10 mouse cellular contexts compared by ENCODE assay signal in genomic region chr10:33735251-33735650, GRCm38 (mm10). TPM values are rescaled to one million over a fixed set of nuclear protein-coding genes. Genes with fewer than 3 reads are reported as not detected.
DNase-seq lines count a peak whose midpoint lies in the region; ATAC-seq lines count a peak whose summit lies in the region.
"Not testable (repeated sequence)": the region's sequence is repeated elsewhere in the genome, so short reads cannot be mapped to it uniquely, and the experiment has no call there.
"Had no signal": no experiment of that assay in that cellular context is flagged by ENCODE, and none has a peak within 500 bp of the region (broad histone marks: within the 10 kb centered on the region; RNA-seq: fewer than 3 reads in every experiment).

No protein-coding gene starts in this region.

- not testable (repeated sequence) for ATAC-seq in intestine, embryonic 14.5 days (replicated peaks; ENCODE audit: low FRiP score, low TSS enrichment, low read depth); midbrain, embryonic 11.5 days (ENCODE audit: low FRiP score)

- not testable (repeated sequence) for H3K9me3 ChIP-seq in intestine, embryonic 14.5 days (ENCODE audit: control insufficient read depth, low read length); midbrain, embryonic 11.5 days (ENCODE audit: control insufficient read depth, low read length)

- not testable (repeated sequence) for H3K36me3 ChIP-seq in intestine, embryonic 14.5 days (ENCODE audit: control insufficient read depth, insufficient read depth, low read length); midbrain, embryonic 11.5 days (ENCODE audit: control insufficient read depth, insufficient read depth, low read length)

- H3K27me3 ChIP-seq in intestine, embryonic 14.5 days (replicated peaks; ENCODE audit: control insufficient read depth, insufficient read depth, low read length); midbrain, embryonic 11.5 days (ENCODE audit: control insufficient read depth, insufficient read depth, low read length): not testable (repeated sequence)

- H3K27ac ChIP-seq in intestine, embryonic 14.5 days (ENCODE audit: low read depth); midbrain, embryonic 11.5 days (ENCODE audit: low read depth, low read length): not testable (repeated sequence)

- H3K4me2 ChIP-seq in intestine, embryonic 14.5 days (ENCODE audit: low read length); midbrain, embryonic 11.5 days: not testable (repeated sequence)

- WGBS in intestine, embryonic 14.5 days: 95% methylated on average over 7 of the region's 7 CpGs
- 90% methylated on average over 7 of the region's 7 CpGs for WGBS in midbrain, embryonic 11.5 days

- peak; percentile 51 for DNase-seq in heart, adult 11 months
- peak; percentile 28 for DNase-seq in intestine, embryonic 14.5 days (ENCODE audit: low spot score)
- peak; percentile 72 for DNase-seq in midbrain, embryonic 11.5 days (ENCODE audit: low spot score, missing footprints)

- not testable (repeated sequence) for H3K9ac ChIP-seq in intestine, embryonic 14.5 days (ENCODE audit: low read length); midbrain, embryonic 11.5 days (ENCODE audit: low read length)

- not testable (repeated sequence) for H3K4me1 ChIP-seq in intestine, embryonic 14.5 days (replicated peaks; ENCODE audit: control insufficient read depth, insufficient read depth, low read length); midbrain, embryonic 11.5 days (ENCODE audit: control insufficient read depth, insufficient read depth, low read length)

- not testable (repeated sequence) for H3K4me3 ChIP-seq in intestine, embryonic 14.5 days (ENCODE audit: low read depth, low read length); midbrain, embryonic 11.5 days (ENCODE audit: low read depth, low read length)

RNA-seq across cellular contexts. Expression of gene Sult3a2, which starts 51.3 kb away (rescaled TPM):
- polyA plus RNA-seq in intestine, embryonic 14.5 days (2014; fragmentation: Nextera tagmentation; extraction: Ambion mirVana): not detected in 2 replicates
- not detected in 2 replicates for polyA plus RNA-seq in midbrain, embryonic 11.5 days (2014; fragmentation: Nextera tagmentation; extraction: Ambion mirVana)
- polyA plus RNA-seq: activated CD4-positive, CD25-positive, alpha-beta regulatory T cell, adult 4 months; adrenal gland, adult 2 months; brain, embryonic 14.5 days; C2C12; CD4-positive, CD25-positive, alpha-beta regulatory T cell, adult 4 months; G1E; Patski had no signal
